Mouse (Mus musculus): ENCODE measurements around the gene H2-Eb1.
"Not testable (repeated sequence)": the region's sequence is repeated elsewhere in the genome, so short reads cannot be mapped to it uniquely, and the experiment has no call there.

H2-Eb1 gene

DNA sequence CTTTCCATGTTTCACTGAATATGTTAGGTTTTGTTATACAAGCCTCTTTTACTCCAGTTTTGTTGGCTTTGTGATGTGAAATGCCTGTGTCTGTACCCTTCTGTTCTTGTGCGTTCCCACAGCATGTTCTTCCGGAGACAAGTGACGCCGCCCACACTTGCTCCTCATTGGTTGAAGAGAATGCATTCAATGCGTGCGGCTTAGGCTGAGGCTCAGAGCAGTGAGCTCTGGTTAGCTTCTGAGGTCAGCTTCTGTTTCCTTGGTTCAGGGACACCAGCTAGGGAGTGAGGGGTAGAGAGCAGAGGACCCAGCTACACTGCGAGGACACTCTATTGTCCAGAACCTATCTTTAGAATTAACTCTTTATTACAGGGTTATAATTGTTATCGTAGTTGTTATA, 14.1 kb upstream of the H2-Eb1 start:
- peak; percentile 84 for DNase-seq (ENCODE audit: low read depth, low spot score)

GRCm38 (mm10) chr17:34292570-34292969, 13.1 kb upstream of the H2-Eb1 start:
- DNase-seq (ENCODE audit: low read depth, low spot score) = no peak

GRCm38 (mm10) chr17:34293533-34293932, 12.1 kb upstream of the H2-Eb1 start:
- DNase-seq (ENCODE audit: low read depth, low spot score) = no peak

DNA sequence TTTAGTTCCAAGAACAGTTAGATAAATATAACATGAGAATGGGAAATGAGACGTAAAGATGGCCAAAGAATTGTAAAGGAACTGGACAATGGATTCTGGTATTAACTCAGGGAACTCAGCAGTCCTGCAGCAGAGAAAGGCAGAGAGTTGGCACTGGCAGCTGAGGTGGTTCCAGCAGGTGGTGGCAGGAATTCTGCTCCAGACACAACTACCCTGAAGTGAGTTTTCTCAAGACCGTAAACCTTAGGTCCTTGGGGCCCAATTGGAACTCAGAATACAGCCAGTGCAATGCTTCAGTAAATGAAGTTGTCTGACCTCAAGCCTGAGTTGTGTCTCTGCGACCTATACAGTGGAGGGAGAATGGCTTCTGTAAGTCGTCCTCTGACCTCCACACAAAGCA, 11.4 kb upstream of the H2-Eb1 start:
- no peak for DNase-seq (ENCODE audit: low read depth, low spot score)

- DNase-seq (ENCODE audit: low read depth, low spot score) = no peak
These were observed 10.4 kb upstream of the H2-Eb1 start for GRCm38 (mm10) chr17:34295307-34295706.

- peak; percentile 53 for DNase-seq (ENCODE audit: low read depth, low spot score)
These were observed 9.5 kb upstream of the H2-Eb1 start for GRCm38 (mm10) chr17:34295891-34296794.

GRCm38 (mm10) chr17:34299356-34299755, 6.3 kb upstream of the H2-Eb1 start:
- DNase-seq (ENCODE audit: low read depth, low spot score) = no peak

DNA sequence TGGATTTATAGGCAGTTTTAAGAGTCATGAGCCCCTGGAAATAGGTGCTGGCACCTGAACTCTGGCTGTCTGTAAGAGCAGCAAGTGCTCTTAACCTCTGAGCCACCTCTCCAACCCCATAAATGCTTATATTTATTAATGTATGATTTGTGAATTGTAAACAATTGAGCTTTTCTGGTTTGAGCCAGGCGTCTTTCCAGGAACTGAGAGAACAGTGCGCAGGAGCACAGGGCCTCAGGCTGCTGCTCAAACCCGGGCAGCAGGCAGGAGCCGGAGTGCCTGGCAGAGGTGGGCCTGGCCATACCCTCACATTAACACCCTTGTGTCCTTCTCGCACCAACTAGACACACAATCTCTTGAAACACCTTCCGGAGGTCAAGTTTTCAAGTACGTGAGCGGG, 5.6 kb upstream of the H2-Eb1 start:
- no peak for DNase-seq (ENCODE audit: low read depth, low spot score)

GRCm38 (mm10) chr17:34300691-34301566, 4.7 kb upstream of the H2-Eb1 start:
- DNase-seq (ENCODE audit: low read depth, low spot score) = no peak

GRCm38 (mm10) chr17:34301670-34302190, 3.9 kb upstream of the H2-Eb1 start:
- DNase-seq (ENCODE audit: low read depth, low spot score) = no peak

DNA sequence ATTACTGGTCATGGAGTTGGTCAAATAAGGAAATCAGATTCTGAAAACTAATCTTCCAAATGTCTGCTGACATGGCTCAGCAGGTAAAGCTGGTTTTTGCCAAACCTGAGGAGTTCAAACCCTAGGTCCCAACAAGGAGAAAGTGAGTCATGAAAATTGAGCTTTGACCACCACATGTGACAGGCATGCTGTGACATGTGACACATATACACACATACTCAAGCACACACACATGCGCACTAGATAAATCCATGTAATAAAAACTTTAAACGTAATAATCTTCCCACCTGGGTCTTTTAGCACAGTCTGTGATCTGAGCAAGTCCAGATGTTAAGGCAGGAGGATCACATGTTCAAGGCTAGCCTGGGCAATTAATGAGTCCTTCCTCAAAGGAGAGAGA, 1.9 kb upstream of the H2-Eb1 start:
- no peak for DNase-seq (ENCODE audit: low read depth, low spot score)

DNA sequence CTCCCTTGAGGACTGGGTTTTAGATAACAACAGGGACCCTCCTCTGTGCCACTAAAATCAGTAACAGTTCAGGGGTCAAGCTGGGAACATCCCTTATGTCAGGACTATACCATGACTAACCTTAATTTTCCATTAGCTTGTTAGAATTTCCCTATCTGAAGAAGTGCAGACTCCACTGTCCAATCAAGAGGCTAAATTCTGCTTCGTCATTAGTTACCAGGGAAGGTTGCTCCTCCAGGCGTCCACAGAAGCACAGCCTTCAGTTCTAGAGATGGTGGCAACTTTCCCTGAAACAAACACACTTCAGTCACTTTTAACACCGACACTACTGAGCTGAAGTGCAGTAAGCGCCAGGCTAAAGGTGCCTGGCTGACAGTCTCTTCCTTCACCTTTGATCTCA, 916 bp upstream of the H2-Eb1 start:
- DNase-seq (ENCODE audit: low read depth, low spot score) = peak; percentile 42

DNA sequence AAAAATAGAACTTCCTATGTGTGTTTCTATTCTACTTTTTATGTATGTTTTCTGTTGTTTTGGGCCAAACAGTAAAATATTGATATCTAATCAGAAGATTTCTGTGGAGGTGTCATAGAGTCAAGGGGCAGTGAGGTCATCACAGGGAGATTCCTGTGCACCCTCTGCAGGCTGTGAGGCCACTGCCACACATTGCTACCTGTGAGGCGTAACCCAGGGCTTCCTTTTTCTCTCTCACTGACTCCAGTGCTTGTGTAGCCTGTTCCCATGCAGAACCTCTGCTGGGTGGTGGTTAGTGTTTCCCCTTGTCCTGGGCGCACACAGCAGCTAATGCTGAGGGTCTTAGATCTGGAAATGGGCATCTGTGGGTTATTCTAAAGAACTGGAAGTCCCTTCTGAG, 740 bp downstream of the H2-Eb1 start:
- no peak for DNase-seq (ENCODE audit: low read depth, low spot score)

DNA sequence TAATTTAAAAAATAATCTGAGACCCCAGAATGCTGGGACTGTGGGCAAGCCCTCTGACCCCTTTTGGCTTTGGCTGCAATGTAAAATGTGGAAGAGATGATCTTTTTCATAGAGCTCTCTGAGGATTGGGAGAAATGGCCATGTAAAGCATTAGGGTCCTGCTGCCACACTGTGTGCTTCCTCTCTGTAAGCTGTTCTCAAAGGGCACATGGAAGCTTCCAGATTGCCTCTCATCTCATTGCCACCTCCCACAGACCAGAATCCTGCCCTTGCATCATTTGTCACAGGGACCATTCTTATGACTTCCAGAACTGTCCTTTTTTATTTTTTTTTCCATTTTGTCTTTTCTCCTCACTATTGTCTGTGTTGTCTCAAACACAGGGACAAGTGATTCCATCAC, 1.5 kb downstream of the H2-Eb1 start:
- no peak for DNase-seq (ENCODE audit: low read depth, low spot score)

- DNase-seq (ENCODE audit: low read depth, low spot score) = no peak
These were observed 2.5 kb downstream of the H2-Eb1 start for GRCm38 (mm10) chr17:34308161-34308560.

- DNase-seq (ENCODE audit: low read depth, low spot score) = no peak
These were observed 3.6 kb downstream of the H2-Eb1 start for GRCm38 (mm10) chr17:34309225-34309624.

DNA sequence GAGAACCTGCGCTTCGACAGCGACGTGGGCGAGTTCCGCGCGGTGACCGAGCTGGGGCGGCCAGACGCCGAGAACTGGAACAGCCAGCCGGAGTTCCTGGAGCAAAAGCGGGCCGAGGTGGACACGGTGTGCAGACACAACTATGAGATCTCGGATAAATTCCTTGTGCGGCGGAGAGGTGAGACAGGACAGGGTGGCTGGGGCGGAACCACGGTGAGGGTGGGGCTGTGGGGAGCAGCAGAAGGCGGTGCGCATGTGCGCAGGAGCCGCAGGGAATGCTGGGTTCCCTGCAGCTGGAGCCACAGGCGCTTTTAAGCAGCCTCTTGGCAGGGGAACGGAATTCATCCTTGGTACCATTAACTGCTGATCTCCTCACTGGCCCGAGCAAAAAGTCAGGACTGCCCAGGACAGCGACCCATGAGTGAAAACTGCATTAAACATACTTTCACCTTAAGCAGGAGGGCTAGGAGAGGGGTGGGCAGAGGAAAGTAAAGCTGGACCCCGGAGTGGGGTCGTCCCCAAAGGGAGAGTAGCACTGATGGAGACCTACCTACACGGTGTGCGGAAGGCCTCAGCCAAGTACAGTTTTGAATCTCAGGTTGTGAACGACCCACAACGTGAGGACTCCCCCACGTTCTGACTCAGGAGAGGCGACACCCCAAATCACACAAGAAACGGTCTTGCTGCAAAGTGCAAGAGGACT, 4.2 kb downstream of the H2-Eb1 start:
- DNase-seq (ENCODE audit: low read depth, low spot score) = peak; percentile 37

- not testable (repeated sequence) for DNase-seq (ENCODE audit: low read depth, low spot score)
These were observed 4.9 kb downstream of the H2-Eb1 start for GRCm38 (mm10) chr17:34310526-34310925.

DNA sequence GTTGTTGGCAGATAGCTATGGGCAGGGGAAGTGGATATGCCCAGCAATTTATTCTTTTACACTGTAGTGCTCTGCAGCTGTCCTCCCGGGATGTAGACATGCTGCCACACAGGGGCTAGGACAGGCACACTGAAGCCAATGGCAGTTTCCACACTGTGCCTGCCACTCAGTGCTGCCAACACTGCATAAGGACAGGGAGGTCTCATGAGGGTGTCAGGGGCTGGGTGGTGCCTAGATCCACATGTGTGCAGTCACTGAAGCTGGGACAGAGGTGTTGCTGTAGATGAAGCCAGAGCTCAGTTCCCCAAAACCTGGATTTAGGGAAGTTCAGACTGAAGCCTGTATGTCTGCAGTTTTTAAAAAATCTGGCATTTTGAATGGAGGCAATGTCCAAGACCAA, 6.5 kb downstream of the H2-Eb1 start:
- DNase-seq (ENCODE audit: low read depth, low spot score) = no peak

GRCm38 (mm10) chr17:34313393-34313792, 7.7 kb downstream of the H2-Eb1 start:
- DNase-seq (ENCODE audit: low read depth, low spot score) = peak; percentile 67

- no peak for DNase-seq (ENCODE audit: low read depth, low spot score)
These were observed 8.6 kb downstream of the H2-Eb1 start for GRCm38 (mm10) chr17:34314286-34314685.

GRCm38 (mm10) chr17:34315512-34315911, 9.8 kb downstream of the H2-Eb1 start:
- no peak for DNase-seq (ENCODE audit: low read depth, low spot score)
